Mouse (Mus musculus): ENCODE measurements around the gene Erf. TPM values are rescaled to one million over a fixed set of nuclear protein-coding genes. Genes with fewer than 3 reads are reported as not detected.

Erf gene
- total RNA-seq, 2 experiments from 2014 or later: 47.5 to 53.2 TPM

DNA sequence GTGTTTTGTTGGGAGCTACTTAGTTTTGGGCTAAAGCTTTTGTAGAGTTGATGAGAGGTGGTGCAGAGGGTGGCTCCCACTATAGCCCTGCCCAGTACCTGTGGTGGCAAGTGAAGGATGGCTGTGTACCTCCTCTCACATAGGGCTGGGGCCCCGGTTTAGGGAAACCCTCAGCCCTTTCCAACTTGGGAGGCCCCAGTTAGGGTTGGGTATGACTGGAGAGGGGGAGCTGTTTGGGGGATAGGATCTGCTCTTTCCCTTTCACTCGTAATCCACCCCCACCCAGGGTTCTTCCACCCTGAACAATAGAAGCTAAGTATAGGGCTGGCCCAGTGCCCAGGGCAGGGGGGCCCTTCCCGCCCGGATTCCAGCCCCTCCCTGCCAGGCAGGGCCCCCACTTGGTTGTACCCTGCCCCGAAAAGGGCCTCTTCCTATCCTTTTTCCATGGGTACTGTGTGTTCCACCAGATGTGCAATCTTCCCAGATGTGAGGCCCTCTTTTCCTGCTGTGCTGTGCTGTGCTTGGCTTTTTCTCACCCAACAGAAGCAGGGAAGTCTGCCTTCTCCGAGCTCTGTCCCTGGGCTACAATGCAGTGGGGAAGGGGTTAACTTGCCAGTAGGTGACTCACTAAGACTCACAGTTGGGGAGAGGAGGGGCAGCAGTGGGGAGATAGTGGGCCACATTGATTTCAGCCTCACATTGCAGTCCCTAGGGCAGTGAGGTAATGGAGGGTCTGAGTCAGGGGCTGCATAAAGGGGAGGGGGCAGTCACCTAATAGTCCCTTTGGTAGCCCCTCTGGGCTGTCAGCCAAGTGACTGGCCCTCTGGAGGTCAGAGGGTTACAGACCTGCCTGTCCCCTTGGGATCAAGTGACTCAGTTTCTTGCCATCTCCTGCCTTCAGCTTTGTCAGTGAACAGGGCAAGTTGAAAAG, 29.6 kb upstream of the Erf start:
- peak; percentile 83 for DNase-seq

DNA sequence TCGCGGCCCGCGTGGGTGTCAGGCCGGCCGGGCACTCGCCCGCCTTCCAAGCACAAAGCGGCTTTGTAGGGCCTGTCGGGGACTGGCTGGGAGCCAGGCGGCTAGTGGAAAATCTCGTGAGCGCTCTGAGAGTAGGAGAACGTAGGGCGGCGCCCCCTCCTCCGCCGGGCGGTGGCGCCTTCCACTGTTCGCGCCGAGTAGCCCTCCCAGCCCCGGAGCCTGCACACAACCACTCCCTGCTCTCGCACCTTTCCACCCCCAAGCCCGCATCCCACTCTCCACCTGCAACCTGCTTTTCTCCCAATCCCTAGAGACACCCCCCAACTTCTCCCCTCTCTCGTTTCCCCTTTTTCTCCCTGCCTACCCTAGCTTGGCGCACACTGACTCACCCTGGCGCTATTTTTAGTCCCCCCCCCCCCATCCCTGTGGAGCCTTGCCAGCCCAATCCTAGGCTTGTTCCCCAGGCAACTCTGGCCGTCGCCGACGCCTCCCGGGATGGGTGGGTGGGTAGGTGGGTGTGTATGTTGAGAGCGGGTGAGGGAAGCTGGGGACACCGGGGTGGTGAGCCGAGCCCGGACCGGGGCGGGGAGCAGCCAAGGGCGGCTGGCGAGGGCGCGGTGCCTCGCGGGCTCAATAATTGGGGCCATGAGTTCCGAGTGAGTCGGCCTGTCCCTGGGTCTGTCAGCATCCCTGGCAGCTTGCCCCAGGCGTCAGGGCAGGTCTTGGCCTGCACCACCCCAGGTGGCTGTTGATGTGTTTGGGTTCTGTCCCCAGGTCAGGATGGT, 28.7 kb upstream of the Erf start:
- DNase-seq: peak; percentile 94

DNA sequence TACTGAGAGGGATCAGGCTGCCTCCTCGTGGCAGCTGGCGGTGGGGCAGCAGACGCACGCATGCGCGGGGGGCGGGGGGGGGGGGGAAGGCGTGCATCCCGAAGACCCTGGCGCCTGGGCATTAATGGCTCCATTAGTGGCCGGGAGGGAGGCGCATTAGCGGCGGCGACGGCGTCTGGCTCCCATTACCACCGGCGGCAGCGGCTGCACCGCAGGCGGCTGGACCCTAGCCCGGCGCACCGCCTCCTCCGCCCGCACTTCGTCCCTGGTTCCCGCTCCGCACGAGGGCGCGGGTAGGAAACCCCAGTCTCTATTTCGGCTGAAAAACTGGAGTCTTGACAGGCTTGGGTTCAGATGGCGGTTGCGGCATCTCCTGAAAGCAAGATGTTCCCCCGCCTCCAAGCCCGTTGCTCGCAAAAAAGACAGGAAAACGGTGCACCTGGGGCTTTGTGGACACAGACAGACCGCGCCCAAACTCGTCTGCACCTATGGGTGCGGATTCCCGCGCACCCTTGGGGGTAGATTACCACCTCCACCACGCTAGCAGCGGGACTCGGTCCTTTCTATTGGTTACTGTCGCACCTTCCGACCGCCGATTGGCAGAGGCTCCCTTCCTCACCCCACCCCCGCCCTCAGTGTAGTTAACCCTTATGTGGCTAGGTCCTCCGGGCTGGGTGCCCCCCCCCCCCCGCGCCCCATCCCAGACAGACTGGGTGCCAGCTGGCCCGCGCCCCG, 27.9 kb upstream of the Erf start:
- peak; percentile 83 for DNase-seq

DNA sequence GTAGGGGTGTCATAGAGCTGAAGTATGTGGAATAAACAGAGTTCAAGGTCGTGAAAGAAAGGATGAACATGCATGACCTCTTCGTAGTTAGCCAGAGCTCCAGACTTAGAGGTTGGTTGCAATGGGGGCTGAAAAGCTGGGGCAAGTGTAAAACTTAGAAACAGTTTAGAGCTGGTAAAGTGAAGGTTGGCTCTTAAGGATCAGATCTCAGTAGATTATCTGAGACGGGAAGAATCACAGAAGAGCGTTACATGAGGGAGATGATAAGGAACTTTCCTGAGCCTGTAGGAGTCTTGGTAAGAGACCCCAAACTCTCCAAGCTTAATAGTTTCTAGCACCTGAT, 27.4 kb upstream of the Erf start:
- no peak for DNase-seq

DNA sequence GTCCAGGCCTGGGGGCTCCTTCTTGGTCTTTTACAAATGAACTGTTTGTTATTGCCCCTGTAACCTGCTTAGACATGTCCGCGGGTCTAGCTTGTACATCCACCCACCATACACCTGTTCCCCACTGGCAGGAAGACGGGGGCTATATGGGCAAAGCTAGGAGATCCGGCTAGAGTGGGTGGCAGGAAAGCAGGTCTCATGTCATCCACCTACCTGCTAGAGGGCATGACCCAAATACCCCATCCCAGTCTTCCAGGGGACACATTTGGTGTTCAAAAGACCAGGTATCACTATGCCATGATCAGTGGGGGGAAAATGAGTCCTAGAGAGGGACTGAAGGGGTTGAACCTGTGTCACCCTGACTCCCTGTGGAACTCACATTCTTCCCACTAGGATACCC, 26.8 kb upstream of the Erf start:
- no peak for DNase-seq

DNA sequence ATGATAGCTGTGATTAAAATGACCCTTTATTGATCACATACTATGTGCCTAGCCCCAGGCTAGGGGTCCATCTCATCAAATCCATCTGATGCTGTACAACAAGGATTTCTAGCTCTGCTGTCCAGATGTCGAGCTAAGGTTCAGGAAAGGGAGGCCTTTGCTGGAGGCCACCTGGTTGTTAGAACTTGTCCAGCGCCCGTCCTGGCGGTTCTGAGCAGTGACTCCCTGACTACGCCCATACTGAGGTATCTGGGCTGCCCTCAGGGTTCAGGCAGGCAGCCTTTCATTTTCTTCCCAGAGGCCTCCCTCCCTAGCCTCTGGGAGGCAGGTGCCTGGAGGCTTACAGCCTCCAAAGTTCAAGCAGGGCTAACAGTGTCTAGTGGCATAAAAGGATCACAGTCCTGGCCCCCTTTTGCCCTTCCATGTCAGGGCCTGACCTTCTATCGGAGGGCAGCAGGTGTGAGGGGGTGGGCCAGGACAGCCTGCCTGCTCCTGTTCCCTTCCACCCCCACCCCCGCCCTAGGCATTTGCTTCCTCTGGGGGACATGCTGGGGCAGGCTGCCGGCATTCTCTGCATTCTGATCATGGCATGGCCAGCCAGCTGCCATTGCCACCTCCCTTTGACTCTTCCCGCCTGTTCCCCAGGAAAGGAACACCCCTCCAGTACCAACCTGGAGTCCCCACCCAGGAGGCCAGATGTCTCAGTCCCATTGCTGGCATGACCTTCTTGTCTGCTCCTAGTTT, 25.2 kb upstream of the Erf start:
- DNase-seq: peak; percentile 42

DNA sequence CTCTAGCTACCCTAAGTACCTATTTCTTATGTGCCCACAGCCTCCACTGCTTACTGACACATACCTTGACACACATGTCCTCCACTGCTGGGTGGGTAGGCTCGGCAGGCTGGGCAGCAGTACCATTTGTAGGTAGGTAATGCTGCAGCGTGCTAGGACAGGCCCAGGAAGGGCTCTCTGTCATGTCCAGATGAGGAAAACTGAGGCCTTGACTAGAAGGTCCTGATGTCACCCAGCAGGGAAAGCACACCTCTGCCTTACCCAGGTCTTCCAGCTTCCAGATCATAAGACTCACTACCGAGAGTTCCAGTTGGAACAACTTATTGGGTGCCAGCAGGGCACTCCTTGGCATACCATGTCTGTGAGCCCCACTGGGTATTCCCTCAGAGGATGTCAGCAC, 24.4 kb upstream of the Erf start:
- DNase-seq: no peak

DNA sequence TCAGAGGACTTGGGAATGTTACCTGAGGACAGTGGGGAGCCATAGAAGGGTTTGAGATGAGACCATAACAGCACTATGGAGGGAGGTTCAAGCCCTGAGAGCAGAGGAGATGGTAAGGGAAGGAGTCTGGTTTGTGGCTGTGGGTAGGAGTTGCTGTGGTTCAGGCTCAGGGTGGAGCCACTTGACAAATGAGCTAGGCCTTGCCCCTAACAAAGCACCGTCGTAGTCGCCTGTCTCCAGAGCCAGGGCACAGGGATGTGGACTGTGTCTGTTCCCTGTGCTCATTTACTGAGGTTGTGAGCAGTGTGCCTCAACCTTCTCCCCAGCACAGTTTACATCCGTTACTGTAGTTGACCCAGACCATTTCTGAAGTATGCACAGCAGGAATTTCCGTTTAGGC, 24.0 kb upstream of the Erf start:
- no peak for DNase-seq

DNA sequence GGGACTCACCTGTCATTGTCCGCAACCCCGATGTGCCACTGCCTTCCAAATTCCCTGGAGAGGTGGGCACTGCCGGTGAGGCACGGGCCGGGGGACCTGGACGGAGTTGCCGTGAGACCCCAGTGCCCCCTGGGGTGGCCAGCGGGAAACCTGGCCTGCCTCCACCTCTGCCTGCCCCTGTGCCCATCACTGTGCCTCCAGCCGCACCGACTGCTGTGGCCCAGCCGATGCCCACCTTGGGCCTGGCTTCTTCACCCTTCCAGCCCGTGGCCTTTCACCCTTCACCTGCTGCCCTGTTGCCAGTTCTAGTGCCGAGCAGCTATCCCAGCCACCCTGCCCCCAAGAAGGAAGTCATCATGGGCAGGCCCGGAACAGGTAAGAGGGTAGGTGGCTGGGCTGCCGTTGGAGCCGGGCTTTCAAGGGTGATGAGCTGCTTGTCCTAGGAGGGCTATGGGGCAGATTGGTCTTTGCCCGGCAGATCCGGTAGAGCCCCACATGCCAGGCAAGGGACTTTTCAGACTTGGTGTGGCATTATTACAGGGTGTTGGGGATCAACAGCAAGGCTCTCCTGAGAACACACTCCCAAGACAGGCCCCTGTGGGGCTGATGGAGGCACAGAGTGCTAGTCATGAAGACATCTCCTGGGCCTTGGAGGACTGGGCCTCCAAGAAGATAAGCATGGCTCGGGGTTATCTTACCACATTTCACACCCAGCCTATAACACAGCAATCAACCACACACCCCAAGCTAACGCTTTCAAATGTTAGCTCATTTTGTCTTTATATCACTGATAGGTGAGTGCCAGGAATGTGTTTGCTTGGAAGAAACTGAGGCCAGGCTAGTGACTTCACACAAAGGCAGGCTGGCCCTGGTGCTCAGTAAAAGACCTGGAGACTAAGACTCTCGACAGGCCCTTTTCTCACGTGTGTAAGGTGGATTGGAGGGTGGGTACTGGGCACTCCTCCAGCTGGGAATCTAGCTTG, 23.0 kb upstream of the Erf start:
- DNase-seq: no peak

DNA sequence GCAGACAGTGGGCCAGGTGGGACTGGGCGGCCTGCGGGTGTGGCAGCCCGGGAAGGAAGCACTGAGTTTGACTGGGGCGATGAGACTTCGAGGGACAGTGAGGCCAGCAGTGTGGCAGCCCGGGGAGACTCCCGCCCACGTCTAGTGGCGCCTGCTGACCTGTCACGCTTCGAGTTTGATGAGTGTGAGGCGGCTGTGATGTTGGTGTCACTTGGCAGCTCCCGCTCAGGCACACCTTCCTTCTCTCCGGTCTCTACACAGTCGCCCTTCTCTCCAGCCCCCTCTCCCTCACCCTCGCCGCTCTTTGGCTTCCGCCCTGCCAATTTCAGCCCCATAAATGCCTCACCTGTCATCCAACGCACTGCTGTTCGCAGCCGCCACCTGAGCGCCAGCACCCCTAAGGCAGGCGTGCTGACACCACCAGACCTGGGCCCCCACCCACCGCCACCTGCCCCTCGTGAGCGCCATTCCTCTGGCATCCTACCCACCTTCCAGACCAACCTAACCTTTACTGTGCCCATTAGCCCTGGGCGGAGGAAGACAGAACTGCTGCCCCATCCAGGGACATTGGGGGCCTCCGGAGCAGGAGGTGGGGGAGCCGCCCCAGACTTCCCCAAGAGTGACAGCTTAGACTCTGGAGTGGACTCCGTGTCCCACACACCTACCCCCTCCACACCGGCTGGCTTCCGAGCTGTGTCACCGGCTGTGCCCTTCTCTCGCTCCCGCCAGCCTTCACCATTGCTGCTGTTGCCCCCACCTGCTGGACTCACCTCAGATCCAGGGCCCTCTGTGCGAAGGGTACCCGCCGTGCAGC, 22.1 kb upstream of the Erf start:
- no peak for DNase-seq

DNA sequence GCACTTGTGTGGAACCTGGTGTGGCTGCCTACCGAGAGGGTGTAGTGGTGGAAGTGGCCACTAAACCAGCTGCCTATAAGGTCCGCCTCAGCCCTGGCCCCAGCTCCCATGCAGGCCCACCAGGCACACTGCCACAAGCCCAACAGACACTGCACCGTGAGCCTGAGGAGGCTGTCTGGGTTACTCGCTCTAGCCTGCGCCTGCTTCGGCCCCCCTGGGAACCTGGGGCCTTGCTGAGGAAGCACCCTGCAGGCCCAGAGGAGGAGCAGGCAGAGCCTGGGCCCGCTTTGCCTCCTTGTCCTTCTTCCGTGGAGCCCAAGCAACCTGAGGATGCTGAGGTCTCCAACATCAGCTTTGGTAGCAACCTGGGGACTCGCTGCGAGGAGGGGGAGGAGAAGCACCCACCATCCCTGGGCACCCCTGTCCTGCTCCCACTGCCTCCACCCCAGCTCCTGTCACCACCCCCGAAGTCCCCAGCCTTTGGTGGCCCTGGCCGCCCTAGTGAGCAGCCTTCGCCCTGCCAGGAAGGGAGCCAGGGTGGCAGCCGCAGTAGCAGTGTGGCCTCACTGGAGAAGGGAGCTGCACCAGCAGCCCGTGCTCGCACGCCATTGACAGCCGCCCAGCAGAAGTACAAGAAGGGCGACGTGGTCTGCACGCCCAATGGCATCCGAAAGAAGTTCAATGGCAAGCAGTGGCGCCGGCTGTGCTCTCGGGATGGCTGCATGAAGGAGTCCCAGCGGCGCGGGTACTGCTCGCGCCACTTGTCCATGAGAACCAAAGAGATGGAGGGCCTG, 21.3 kb upstream of the Erf start:
- no peak for DNase-seq

DNA sequence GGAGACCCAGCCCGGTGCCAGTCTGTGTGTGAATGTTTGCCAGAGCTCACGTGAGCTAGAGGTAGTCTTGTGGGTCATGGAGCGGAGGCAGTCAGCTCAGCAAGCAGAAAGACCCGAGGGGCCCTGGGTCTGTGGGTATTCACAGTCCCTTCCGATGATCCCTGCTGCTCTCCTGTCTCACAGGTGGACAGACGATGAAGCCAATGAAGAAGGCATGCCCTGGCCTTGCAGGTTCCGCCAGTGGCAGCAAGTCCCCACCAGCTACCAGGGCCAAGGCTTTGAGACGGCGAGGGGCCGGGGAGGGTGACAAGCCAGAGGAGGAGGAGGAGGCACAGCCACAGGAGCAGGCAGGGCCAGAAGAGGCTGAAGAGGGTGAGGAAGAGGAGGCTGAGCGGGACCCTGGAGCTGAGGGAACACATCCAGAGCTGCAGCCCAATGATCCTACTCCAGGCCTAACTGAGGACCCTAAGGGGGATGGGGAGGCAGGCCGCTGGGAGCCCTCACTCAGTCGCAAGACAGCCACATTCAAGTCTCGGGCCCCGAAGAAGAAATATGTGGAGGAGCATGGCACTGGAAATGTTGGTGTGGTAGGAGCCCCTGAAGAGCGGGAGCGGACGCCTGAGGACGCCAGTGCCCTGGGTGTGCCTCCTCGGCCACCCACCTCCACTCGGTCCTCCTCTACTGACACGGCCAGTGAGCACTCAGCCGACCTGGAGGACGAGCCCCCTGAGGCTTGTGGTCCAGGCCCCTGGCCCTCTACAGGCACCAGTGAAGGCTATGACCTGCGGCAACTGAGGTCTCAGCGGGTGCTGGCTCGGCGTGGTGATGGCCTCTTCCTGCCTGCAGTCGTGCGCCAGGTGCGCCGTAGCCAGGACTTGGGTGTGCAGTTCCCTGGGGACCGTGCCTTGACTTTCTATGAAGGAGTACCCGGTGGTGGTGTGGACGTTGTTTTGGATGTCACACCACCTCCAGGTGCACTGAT, 20.4 kb upstream of the Erf start:
- no peak for DNase-seq

DNA sequence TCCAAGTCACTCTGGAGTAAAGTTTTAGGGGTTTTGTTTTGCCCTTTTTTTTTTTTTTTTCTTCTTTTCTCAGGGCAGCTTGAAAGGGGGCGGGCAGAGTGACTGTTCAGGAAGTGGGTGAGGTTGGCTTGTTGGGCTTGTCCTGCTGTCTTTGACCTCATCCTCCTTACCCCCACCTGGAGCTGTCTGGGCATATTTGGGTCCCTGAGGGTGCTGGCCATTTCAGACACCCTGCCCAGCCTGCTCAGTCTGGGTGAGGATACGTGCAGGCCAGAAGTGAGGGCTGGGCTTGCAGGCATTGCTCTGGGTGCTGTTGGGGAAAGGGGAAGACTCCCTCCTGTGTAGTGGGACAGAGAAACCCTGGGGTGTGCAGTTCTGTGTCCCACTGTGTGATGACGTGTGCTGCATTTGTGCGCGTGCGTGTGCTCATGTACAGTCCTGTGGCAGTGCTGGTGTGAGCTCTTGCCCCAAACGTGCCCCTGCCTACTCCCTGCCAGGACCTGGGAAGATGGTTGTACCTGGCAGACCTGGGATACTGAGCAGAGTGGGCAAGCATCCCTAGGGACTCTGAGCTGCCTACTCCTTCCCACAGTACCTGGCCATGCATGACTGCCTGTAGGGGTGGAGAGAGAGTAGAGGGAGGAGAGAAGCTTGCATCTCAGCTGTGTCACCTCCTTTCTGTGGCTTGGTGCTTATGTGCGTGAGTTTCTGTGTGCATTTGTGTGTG, 19.1 kb upstream of the Erf start:
- DNase-seq: peak; percentile 6

DNA sequence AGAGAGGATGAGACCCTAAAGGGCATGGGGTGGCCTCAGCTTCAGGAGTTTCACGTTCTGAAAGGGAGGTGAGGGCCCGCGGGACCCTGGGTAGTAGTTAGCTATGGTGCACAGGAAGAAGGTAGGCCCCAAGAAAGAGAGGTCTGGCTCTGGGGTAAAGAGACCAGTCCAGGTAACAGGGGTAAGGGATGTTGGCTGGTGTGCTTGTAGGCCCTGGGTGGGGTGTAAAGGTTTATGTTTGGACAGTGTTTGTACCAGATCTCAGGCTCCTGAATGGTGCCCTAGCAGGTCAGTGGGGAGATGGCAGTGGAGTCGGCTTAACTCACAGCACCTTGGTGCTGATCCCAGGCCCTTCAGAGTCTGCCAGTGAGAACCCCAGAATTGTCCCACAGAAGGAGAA, 18.5 kb upstream of the Erf start:
- DNase-seq: peak; percentile 13

DNA sequence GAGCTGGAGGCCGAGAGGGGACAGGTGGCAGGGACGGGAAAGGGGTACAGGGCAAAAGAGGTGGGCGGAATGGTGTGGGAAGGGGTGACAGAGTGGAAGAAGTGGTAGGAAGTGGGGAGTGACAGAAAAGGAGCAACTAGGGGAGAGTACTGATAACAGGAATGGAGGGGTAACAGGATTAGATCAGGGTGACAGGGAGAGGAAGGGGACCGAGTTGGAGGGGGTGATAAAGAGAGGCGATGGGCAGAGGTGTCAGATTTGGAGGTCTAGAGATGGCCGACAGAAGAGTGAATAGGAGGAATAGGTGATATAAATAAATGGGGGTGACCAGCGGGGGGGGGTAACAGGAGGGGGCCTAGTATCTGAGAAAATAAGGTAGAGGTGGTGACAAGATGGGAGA, 18.0 kb upstream of the Erf start:
- DNase-seq: no peak

DNA sequence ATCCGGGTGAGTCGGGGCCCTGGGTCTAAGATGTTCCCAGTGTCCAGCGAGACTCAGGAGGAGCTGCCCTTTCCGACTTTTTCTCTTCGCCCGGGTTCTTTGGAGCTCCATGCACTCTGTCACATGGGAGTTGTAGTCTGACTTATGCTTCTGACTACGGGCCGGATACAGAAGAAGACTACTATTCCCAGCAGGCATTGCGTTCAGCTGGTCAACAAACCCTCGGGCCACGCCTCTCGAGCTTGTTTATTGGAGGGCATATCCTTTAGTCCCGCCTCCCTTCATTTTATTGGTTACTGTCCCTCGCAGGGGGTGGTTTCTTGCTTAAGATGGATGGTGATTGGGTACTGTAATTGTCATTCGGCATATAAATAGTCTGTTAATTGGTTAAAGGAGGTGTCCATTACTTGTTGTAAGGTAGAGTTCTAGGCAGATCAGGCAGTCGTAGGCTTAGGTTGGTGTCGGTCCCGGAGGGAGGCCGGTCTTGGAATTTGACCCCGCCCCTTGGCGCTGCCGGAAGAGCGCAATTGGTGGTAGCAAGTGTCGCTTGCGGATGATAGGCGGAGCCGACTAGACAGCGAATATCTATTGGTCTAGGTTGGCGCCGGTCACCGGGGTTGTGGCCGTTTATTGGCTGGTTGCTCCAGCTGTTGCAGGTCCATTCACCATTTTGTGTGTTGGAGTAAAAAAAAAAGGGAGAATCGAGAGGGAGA, 17.3 kb upstream of the Erf start:
- DNase-seq: peak; percentile 99

DNA sequence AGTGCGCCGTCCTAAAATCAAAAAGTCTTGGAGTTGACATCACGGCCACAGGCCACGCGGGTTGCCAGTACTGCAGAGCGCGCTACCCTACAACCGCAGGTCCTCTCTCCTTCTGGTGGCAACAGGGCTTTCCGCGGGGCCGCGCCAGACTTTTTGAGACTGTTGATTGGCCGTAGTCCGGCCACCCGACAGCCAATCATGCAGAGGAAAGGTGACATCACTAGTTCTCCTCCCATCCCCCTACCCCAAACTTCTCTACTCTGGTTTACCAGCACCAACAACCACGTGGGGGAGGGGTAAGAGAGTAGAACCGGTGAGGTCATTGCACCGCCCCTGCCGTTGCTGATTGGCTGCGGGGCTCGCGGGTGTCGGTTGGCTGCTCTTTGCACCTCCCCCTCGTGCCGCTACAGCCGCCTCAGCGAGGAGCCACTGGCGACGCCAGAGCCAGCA, 16.8 kb upstream of the Erf start, which contains the start of gene Cic:
Gene Cic (plus strand): TSS at position 404 of the 450 bp plus-strand sequence.
- peak; percentile 98 for DNase-seq
